7 mouse cellular contexts compared by ENCODE assay signal in the genomic region with DNA sequence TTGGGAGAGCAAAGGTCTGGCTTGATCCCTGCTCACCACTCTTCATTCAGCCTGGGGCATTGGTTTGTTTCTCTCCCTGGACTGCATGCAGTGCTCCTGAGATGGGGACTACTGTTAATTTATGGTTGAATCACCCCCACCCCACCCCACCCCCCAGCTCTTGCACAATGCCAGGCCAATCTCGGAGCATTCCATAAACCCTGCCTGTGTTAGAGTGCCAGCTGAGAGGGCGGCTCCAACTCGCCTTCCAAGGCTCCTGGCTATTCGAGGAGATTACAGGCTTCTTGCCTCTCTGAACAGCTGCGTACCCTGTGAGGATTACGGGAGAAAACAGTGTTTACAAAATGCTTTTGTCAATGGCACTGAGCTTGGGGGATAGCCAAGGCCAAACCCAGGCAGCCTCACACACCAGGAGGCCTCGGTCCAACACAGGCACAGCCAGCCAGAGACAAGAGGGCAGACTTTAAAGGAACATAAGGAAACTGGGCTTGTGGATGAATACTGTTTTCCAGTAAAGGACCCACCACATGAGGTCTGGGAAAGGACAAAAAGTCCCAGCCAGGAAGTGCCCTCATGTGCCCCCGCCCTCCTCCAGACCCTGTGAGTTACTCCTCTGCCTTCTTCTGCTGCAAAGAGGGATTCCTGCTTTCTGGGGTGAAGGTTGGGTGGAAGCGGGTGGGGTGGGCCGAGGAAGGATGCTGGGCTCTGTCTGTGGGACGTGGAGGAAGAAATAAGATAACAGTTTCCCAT. TPM values are rescaled to one million over a fixed set of nuclear protein-coding genes. Genes with fewer than 3 reads are reported as not detected.
DNase-seq lines count a peak whose midpoint lies in the region; ATAC-seq lines count a peak whose summit lies in the region.

No protein-coding gene starts in this region.

- DNase-seq in neural tube, embryonic 11.5 days (ENCODE audit: low spot score) = no peak
- no peak for DNase-seq in neural tube, embryonic 10.5 days (ENCODE audit: extremely low spot score, low spot score)
- DNase-seq in fibroblast of lung, adult 2 months (ENCODE audit: low read depth) = peak; percentile 77
- no peak for DNase-seq in limb, embryonic 10.5 days (ENCODE audit: low spot score)
- no peak for DNase-seq in spleen, adult 18-20 months
- no peak for DNase-seq in left cerebral cortex, adult 11 months (ENCODE audit: low spot score)

- peaks cover 14% of the 10 kb centered on the region for H3K4me1 ChIP-seq in neural tube, embryonic 11.5 days (ENCODE audit: control insufficient read depth, insufficient read depth, low read length)
- H3K4me1 ChIP-seq in limb, embryonic 10.5 days = peaks cover 61% of the 10 kb centered on the region
- H3K4me1 ChIP-seq in neural tube, embryonic 15.5 days = peaks cover 36% of the 10 kb centered on the region

- peak overlapping the region; percentile 14; the same call in 1 of the 2 replicates for H3K9ac ChIP-seq in neural tube, embryonic 11.5 days (ENCODE audit: low read length)
- H3K9ac ChIP-seq in neural tube, embryonic 15.5 days (replicated peaks) = no peak overlapping the region

- H3K4me3 ChIP-seq in neural tube, embryonic 11.5 days (ENCODE audit: low read depth, low read length) = no peak overlapping the region
- no peak overlapping the region for H3K4me3 ChIP-seq in limb, embryonic 10.5 days
- no peak overlapping the region for H3K4me3 ChIP-seq in neural tube, embryonic 15.5 days (replicated peaks)

- 23% methylated on average over 11 of the region's 11 CpGs for WGBS in neural tube, embryonic 11.5 days
- WGBS in limb, embryonic 10.5 days = 45% methylated on average over 11 of the region's 11 CpGs
- 14% methylated on average over 11 of the region's 11 CpGs for WGBS in neural tube, embryonic 15.5 days

- no peaks in the 10 kb centered on the region for H3K27me3 ChIP-seq in neural tube, embryonic 11.5 days (ENCODE audit: control insufficient read depth, insufficient read depth, low read length)
- peaks cover 4% of the 10 kb centered on the region; the same call in 1 of the 2 replicates for H3K27me3 ChIP-seq in limb, embryonic 10.5 days (ENCODE audit: low read depth, poor library complexity, severe bottlenecking)
- no peaks in the 10 kb centered on the region for H3K27me3 ChIP-seq in neural tube, embryonic 15.5 days (replicated peaks)

- peak overlapping the region; percentile 64; the same call in 1 of the 2 replicates for H3K27ac ChIP-seq in neural tube, embryonic 11.5 days (ENCODE audit: low read depth, low read length)
- H3K27ac ChIP-seq in limb, embryonic 10.5 days = peak overlapping the region; percentile 65
- peak overlapping the region; percentile 65 for H3K27ac ChIP-seq in neural tube, embryonic 15.5 days (replicated peaks)

- no peak overlapping the region for H3K4me2 ChIP-seq in neural tube, embryonic 11.5 days (ENCODE audit: low read depth)
- H3K4me2 ChIP-seq in neural tube, embryonic 15.5 days = no peak overlapping the region

- 0 out of 2 replicates have a peak, but pooled peaks have one; percentile 53 for ATAC-seq in neural tube, embryonic 11.5 days (ENCODE audit: insufficient read depth, low FRiP score, low TSS enrichment)
- peak; percentile 30; the same call in 1 of the 2 replicates for ATAC-seq in neural tube, embryonic 15.5 days (ENCODE audit: low FRiP score)

- no peaks in the 10 kb centered on the region for H3K36me3 ChIP-seq in neural tube, embryonic 11.5 days (ENCODE audit: control insufficient read depth, insufficient read depth, low read length)
- no peaks in the 10 kb centered on the region for H3K36me3 ChIP-seq in limb, embryonic 10.5 days
- H3K36me3 ChIP-seq in neural tube, embryonic 15.5 days = no peaks in the 10 kb centered on the region

- no peaks in the 10 kb centered on the region for H3K9me3 ChIP-seq in neural tube, embryonic 11.5 days (ENCODE audit: control insufficient read depth, low read length)
- no peaks in the 10 kb centered on the region for H3K9me3 ChIP-seq in limb, embryonic 10.5 days (replicated peaks)
- H3K9me3 ChIP-seq in neural tube, embryonic 15.5 days (replicated peaks) = no peaks in the 10 kb centered on the region

RNA-seq across cellular contexts. Expression of a gene that starts 10.8 kb away (rescaled TPM):
- polyA plus RNA-seq in neural tube, embryonic 11.5 days (2014; fragmentation: Nextera tagmentation; extraction: Ambion mirVana) = 2.5 TPM in 2 replicates
- 1.9 and 3.1 TPM in 2 replicates for polyA plus RNA-seq in limb, embryonic 10.5 days (2016; fragmentation: Nextera tagmentation; extraction: Ambion mirVana)
- 4.8 and 6.7 TPM in 2 replicates for polyA plus RNA-seq in neural tube, embryonic 15.5 days (2015; fragmentation: Nextera tagmentation; extraction: Ambion mirVana)

RNA-seq across cellular contexts. Expression of a gene that starts 20.0 kb away (rescaled TPM):
- polyA plus RNA-seq in neural tube, embryonic 11.5 days (2014; fragmentation: Nextera tagmentation; extraction: Ambion mirVana) = 27.7 and 29.4 TPM in 2 replicates
- 24.1 and 25.9 TPM in 2 replicates for polyA plus RNA-seq in limb, embryonic 10.5 days (2016; fragmentation: Nextera tagmentation; extraction: Ambion mirVana)
- polyA plus RNA-seq in neural tube, embryonic 15.5 days (2015; fragmentation: Nextera tagmentation; extraction: Ambion mirVana) = 28.9 and 29.4 TPM in 2 replicates

RNA-seq across cellular contexts. Expression of a gene that starts 36.9 kb away (rescaled TPM):
- polyA plus RNA-seq in neural tube, embryonic 11.5 days (2014; fragmentation: Nextera tagmentation; extraction: Ambion mirVana) = 1.7 and 1.9 TPM in 2 replicates
- 2.7 and 3.4 TPM in 2 replicates for polyA plus RNA-seq in limb, embryonic 10.5 days (2016; fragmentation: Nextera tagmentation; extraction: Ambion mirVana)
- 3.6 and 20.7 TPM in 2 replicates for polyA plus RNA-seq in neural tube, embryonic 15.5 days (2015; fragmentation: Nextera tagmentation; extraction: Ambion mirVana)

RNA-seq across cellular contexts. Expression of a gene that starts 37.8 kb away (rescaled TPM):
- polyA plus RNA-seq in neural tube, embryonic 11.5 days (2014; fragmentation: Nextera tagmentation; extraction: Ambion mirVana) = 6.9 and 7.0 TPM in 2 replicates
- polyA plus RNA-seq in limb, embryonic 10.5 days (2016; fragmentation: Nextera tagmentation; extraction: Ambion mirVana) = 7.1 and 8.8 TPM in 2 replicates
- 7.1 and 8.7 TPM in 2 replicates for polyA plus RNA-seq in neural tube, embryonic 15.5 days (2015; fragmentation: Nextera tagmentation; extraction: Ambion mirVana)
